In genomic region chr2:155946069-155946468, GRCm38 (mm10) we compare ENCODE assay signal across 9 mouse cellular contexts. TPM values are rescaled to one million over a fixed set of nuclear protein-coding genes. Genes with fewer than 3 reads are reported as not detected.
DNase-seq lines count a peak whose midpoint lies in the region; ATAC-seq lines count a peak whose summit lies in the region.
"Had no signal": no experiment of that assay in that cellular context is flagged by ENCODE, and none has a peak within 500 bp of the region (broad histone marks: within the 10 kb centered on the region; RNA-seq: fewer than 3 reads in every experiment).

No protein-coding gene starts in this region.

- DNase-seq in adrenal gland, adult 18-20 months (ENCODE audit: low spot score in 2 of 2): peak; percentile 79 to 84
- peak; percentile 63 for DNase-seq in embryo, embryonic 11.5 days (ENCODE audit: low read depth, low spot score)
- peak; percentile 66 to 78 for DNase-seq in heart, postnatal 36 days
- DNase-seq in liver, embryonic 13.5 days: peak; percentile 65
- DNase-seq in right cerebral cortex, postnatal 10 days (ENCODE audit: low spot score in 2 of 2): peak; percentile 73 to 83

- H3K9ac ChIP-seq in midbrain, embryonic 12.5 days (replicated peaks): no peak overlapping the region
- no peak overlapping the region for H3K9ac ChIP-seq in midbrain, embryonic 15.5 days
- no peak overlapping the region for H3K9ac ChIP-seq in liver, embryonic 13.5 days

- under 1% methylated on average over 7 of the region's 7 CpGs for WGBS in midbrain, embryonic 12.5 days
- WGBS in midbrain, embryonic 15.5 days: 4% methylated on average over 7 of the region's 7 CpGs
- 4% methylated on average over 7 of the region's 7 CpGs for WGBS in liver, embryonic 13.5 days (ENCODE audit: insufficient replicate concordance)

- H3K36me3 ChIP-seq in midbrain, embryonic 12.5 days: no peaks in the 10 kb centered on the region
- no peaks in the 10 kb centered on the region for H3K36me3 ChIP-seq in midbrain, embryonic 15.5 days (replicated peaks)
- H3K36me3 ChIP-seq in liver, embryonic 13.5 days: no peaks in the 10 kb centered on the region

- intact Hi-C loops in heart, postnatal 36 days (cut with DNase I): loop anchor here (1.0 to 10.0 kb wide), 2 partner anchors 98 to 271 kb away; no protein-coding TSS in a partner anchor

- no peak overlapping the region for H3K4me2 ChIP-seq in midbrain, embryonic 12.5 days (replicated peaks)
- H3K4me2 ChIP-seq in midbrain, embryonic 15.5 days: no peak overlapping the region
- no peak overlapping the region for H3K4me2 ChIP-seq in liver, embryonic 13.5 days

- H3K27me3 ChIP-seq in midbrain, embryonic 12.5 days: peaks cover 15% of the 10 kb centered on the region
- 0 out of 2 replicates have a peak, but pooled peaks cover 2% of the 10 kb centered on the region for H3K27me3 ChIP-seq in midbrain, embryonic 15.5 days (replicated peaks)
- 0 out of 2 replicates have a peak, but pooled peaks cover 3% of the 10 kb centered on the region for H3K27me3 ChIP-seq in liver, embryonic 13.5 days

- H3K4me3 ChIP-seq in midbrain, embryonic 12.5 days: no peak overlapping the region
- no peak overlapping the region for H3K4me3 ChIP-seq in midbrain, embryonic 15.5 days
- no peak overlapping the region for H3K4me3 ChIP-seq in liver, embryonic 13.5 days (replicated peaks)

- ATAC-seq in midbrain, embryonic 12.5 days (ENCODE audit: low FRiP score, low read depth): 0 out of 2 replicates have a peak, but pooled peaks have one; percentile 38
- ATAC-seq in midbrain, embryonic 15.5 days (replicated peaks): no peak
- ATAC-seq in liver, embryonic 13.5 days (ENCODE audit: low read depth): 0 out of 2 replicates have a peak, but pooled peaks have one; percentile 29
- no peak for ATAC-seq in activated CD4-positive, CD25-positive, alpha-beta regulatory T cell, adult 4 months

- no peak overlapping the region for H3K27ac ChIP-seq in midbrain, embryonic 12.5 days (replicated peaks)
- H3K27ac ChIP-seq in midbrain, embryonic 15.5 days: no peak overlapping the region
- H3K27ac ChIP-seq in liver, embryonic 13.5 days: peak overlapping the region; percentile 65; the same call in 1 of the 2 replicates

- peaks cover 37% of the 10 kb centered on the region for H3K4me1 ChIP-seq in midbrain, embryonic 12.5 days
- H3K4me1 ChIP-seq in midbrain, embryonic 15.5 days: peaks cover 14% of the 10 kb centered on the region
- H3K4me1 ChIP-seq in liver, embryonic 13.5 days (replicated peaks): peaks cover 24% of the 10 kb centered on the region

- H3K9me3 ChIP-seq in midbrain, embryonic 12.5 days: no peaks in the 10 kb centered on the region
- H3K9me3 ChIP-seq in midbrain, embryonic 15.5 days: no peaks in the 10 kb centered on the region
- no peaks in the 10 kb centered on the region for H3K9me3 ChIP-seq in liver, embryonic 13.5 days (replicated peaks)

RNA-seq across cellular contexts. Expression of gene Gdf5, which starts 0.9 kb away (rescaled TPM):
- polyA plus RNA-seq in midbrain, embryonic 12.5 days (2016; fragmentation: Nextera tagmentation; extraction: Ambion mirVana): 0.59 and 1.0 TPM in 2 replicates
- polyA plus RNA-seq in midbrain, embryonic 15.5 days (2015; fragmentation: Nextera tagmentation; extraction: Ambion mirVana): 0.95 and 1.7 TPM in 2 replicates
- total RNA-seq in adrenal gland, adult 18-20 months (2021): under 1 TPM in 1 of 2 experiments, not detected in 1; 0.38 TPM
- total RNA-seq in heart, postnatal 36 days (2021): not detected
- polyA plus RNA-seq in liver, embryonic 13.5 days (2015; fragmentation: Nextera tagmentation; extraction: Ambion mirVana): 0.12 TPM in 1 of 2 replicates, not detected in the other
- not detected for polyA plus RNA-seq in activated CD4-positive, CD25-positive, alpha-beta regulatory T cell, adult 4 months (2017; shearing (Covaris generic))

RNA-seq across cellular contexts. Expression of gene Gm15557, which starts 5.5 kb away (rescaled TPM):
- not detected in 2 replicates for polyA plus RNA-seq in midbrain, embryonic 12.5 days (2016; fragmentation: Nextera tagmentation; extraction: Ambion mirVana)
- not detected in 2 replicates for polyA plus RNA-seq in midbrain, embryonic 15.5 days (2015; fragmentation: Nextera tagmentation; extraction: Ambion mirVana)
- total RNA-seq in adrenal gland, adult 18-20 months (2021): not detected
- not detected for total RNA-seq in heart, postnatal 36 days (2021)
- polyA plus RNA-seq in liver, embryonic 13.5 days (2015; fragmentation: Nextera tagmentation; extraction: Ambion mirVana): not detected in 2 replicates
- polyA plus RNA-seq in activated CD4-positive, CD25-positive, alpha-beta regulatory T cell, adult 4 months (2017; shearing (Covaris generic)): not detected
- total RNA-seq: layer of hippocampus, adult 8-10 months had no signal

RNA-seq across cellular contexts. Expression of gene Cep250, which starts 10.2 kb away (rescaled TPM):
- 26.3 and 27.3 TPM in 2 replicates for polyA plus RNA-seq in midbrain, embryonic 12.5 days (2016; fragmentation: Nextera tagmentation; extraction: Ambion mirVana)
- polyA plus RNA-seq in midbrain, embryonic 15.5 days (2015; fragmentation: Nextera tagmentation; extraction: Ambion mirVana): 17.1 and 19.2 TPM in 2 replicates
- 10 to 100 TPM in 1 of 2 experiments, 1 to 10 TPM in 1; 9.9 to 10.7 TPM for total RNA-seq in adrenal gland, adult 18-20 months (2021)
- total RNA-seq in heart, postnatal 36 days (2021): 1 to 10 TPM; 7.1 to 7.9 TPM
- polyA plus RNA-seq in liver, embryonic 13.5 days (2015; fragmentation: Nextera tagmentation; extraction: Ambion mirVana): 10.7 and 13.6 TPM in 2 replicates
- polyA plus RNA-seq in activated CD4-positive, CD25-positive, alpha-beta regulatory T cell, adult 4 months (2017; shearing (Covaris generic)): 10 to 100 TPM; 44.8 to 51.3 TPM

RNA-seq across cellular contexts. Expression of gene Uqcc1, which starts 16.0 kb away (rescaled TPM):
- polyA plus RNA-seq in midbrain, embryonic 12.5 days (2016; fragmentation: Nextera tagmentation; extraction: Ambion mirVana): 73.7 and 87.6 TPM in 2 replicates
- 63.6 and 68.8 TPM in 2 replicates for polyA plus RNA-seq in midbrain, embryonic 15.5 days (2015; fragmentation: Nextera tagmentation; extraction: Ambion mirVana)
- total RNA-seq in adrenal gland, adult 18-20 months (2021): 100 to 1,000 TPM; 122 to 139 TPM
- total RNA-seq in heart, postnatal 36 days (2021): 100 to 1,000 TPM; 235 to 283 TPM
- polyA plus RNA-seq in liver, embryonic 13.5 days (2015; fragmentation: Nextera tagmentation; extraction: Ambion mirVana): 49.5 and 52.3 TPM in 2 replicates
- 10 to 100 TPM; 23.1 to 34.2 TPM for polyA plus RNA-seq in activated CD4-positive, CD25-positive, alpha-beta regulatory T cell, adult 4 months (2017; shearing (Covaris generic))

Comparison
In these comparisons a context has a peak if more than half of its experiments do, and no peak if none do; other contexts are left out.
1. ATAC-seq: peak in midbrain, embryonic 12.5 days (single experiment) and liver, embryonic 13.5 days (single experiment); none in midbrain, embryonic 15.5 days (single experiment) and activated CD4-positive, CD25-positive, alpha-beta regulatory T cell, adult 4 months (single experiment).
2. Peak in every context shown above with its lines, with median percentiles within 50 percentile points of each other: DNase-seq.